Mouse (Mus musculus) midbrain, embryonic 15.5 days (tissue): ENCODE results near the gene Srgn. TPM values are rescaled to one million over a fixed set of nuclear protein-coding genes. Genes with fewer than 3 reads are reported as not detected.

Experiments used
- ATAC-seq: fragments of 200-750 bp; cut with Nextera tagmentation; replicated peaks from 2 replicates; pipeline ENCODE4 v1.8.0; 2017; ENCODE audit warnings: moderate TSS enrichment
- H3K27ac ChIP-seq: fragments of 300-500 bp; sonication (generic); 2 replicates; pipeline ENCODE4 v1.5.1; 2015; ENCODE audit warnings: mild to moderate bottlenecking, inconsistent platforms
- H3K27me3 ChIP-seq: fragments of 300-500 bp; sonication (generic); replicated peaks from 2 replicates; pipeline ENCODE4 v1.6.1; 2015; ENCODE audit warnings: inconsistent platforms
- H3K36me3 ChIP-seq: fragments of 300-500 bp; sonication (generic); replicated peaks from 2 replicates; pipeline ENCODE4 v1.6.1; 2015; ENCODE audit warnings: inconsistent platforms
- H3K4me1 ChIP-seq: fragments of 300-500 bp; sonication (generic); 2 replicates; pipeline ENCODE4 v1.6.1; 2015; ENCODE audit warnings: inconsistent platforms
- H3K4me2 ChIP-seq: fragments of 300-500 bp; sonication (generic); 2 replicates; pipeline ENCODE4 v1.6.1; 2015; ENCODE audit warnings: inconsistent platforms, mild to moderate bottlenecking, moderate library complexity
- H3K4me3 ChIP-seq: fragments of 300-500 bp; sonication (generic); 2 replicates; pipeline ENCODE4 v1.5.1; 2015; ENCODE audit warnings: mild to moderate bottlenecking, inconsistent platforms
- H3K9ac ChIP-seq: fragments of 300-500 bp; sonication (generic); 2 replicates; pipeline ENCODE4 v1.6.1; 2015; ENCODE audit warnings: mild to moderate bottlenecking, inconsistent platforms
- H3K9me3 ChIP-seq: fragments of 300-500 bp; sonication (generic); 2 replicates; pipeline ENCODE4 v1.6.1; 2016; ENCODE audit warnings: inconsistent platforms
- WGBS: fragments of 180-500 bp; shearing (Covaris S2); methylation state at CpG from one replicate; pipeline ENCODE4 v1.1.7; 2015; ENCODE audit warnings: mixed read lengths; 5-methylcytosine and 5-hydroxymethylcytosine counted together
- polyA plus RNA-seq: library from polyadenylated mRNA; unstranded; fragments of >200 nt; fragmentation: Nextera tagmentation; extraction: Ambion mirVana; gene quantifications from 2 replicates; pipeline ENCODE4 v1.2.1, GENCODE M21; 2015

Srgn gene
- polyA plus RNA-seq, 1 experiment from 2014 or later = 10.5 TPM

DNA sequence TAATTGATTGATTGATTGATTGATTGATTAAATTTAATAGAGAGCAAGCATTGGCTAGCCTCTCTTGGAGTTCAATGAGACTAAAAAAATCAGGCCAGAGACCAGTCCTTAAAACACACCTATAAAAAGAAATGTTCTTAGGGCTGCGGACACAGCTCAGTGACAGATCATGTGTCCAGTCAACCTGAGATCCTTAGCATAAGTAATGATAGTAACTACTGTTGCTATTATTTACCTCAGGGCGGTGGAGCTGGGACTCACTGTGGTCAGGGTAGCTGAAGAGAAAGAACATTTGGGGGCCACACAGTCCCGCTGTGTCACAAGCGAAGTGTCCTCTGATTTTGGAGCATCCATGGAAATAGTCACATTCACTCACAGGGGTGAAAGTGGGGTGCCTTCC lies 14.4 kb downstream of the Srgn start:
- H3K9ac ChIP-seq = no peak overlapping the region
- no peaks in the 10 kb centered on the region for H3K4me1 ChIP-seq
- H3K9me3 ChIP-seq = no peaks in the 10 kb centered on the region
- WGBS = 90% methylated on average over 4 of the region's 4 CpGs
- no peak overlapping the region for H3K4me3 ChIP-seq
- ATAC-seq = no peak
- no peak overlapping the region for H3K27ac ChIP-seq
- 0 out of 2 replicates have a peak, but pooled peaks cover 2% of the 10 kb centered on the region for H3K27me3 ChIP-seq
- no peak overlapping the region for H3K4me2 ChIP-seq
- no peaks in the 10 kb centered on the region for H3K36me3 ChIP-seq

DNA sequence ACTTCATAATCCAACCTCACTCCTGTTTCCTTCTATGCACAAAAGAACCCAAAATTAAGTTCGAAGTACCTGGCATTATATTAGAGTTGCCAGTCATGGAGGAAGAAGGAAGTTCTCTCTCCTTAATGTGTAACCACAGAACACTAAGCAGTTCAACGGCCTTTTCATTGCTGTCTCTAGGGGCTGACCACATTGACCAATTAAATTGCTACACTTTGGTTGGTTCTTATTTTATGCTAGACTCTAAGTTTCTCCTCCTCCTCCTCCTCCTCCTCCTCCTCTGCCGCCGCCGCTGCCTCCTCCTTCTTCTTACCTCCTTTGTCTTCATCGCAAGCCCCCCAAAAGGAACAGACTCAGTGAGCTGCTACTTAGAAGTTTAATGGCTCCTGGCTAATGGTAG lies 15.7 kb downstream of the Srgn start:
- 86% methylated on average over 6 of the region's 6 CpGs for WGBS
- ATAC-seq = no peak
- no peak overlapping the region for H3K4me3 ChIP-seq

DNA sequence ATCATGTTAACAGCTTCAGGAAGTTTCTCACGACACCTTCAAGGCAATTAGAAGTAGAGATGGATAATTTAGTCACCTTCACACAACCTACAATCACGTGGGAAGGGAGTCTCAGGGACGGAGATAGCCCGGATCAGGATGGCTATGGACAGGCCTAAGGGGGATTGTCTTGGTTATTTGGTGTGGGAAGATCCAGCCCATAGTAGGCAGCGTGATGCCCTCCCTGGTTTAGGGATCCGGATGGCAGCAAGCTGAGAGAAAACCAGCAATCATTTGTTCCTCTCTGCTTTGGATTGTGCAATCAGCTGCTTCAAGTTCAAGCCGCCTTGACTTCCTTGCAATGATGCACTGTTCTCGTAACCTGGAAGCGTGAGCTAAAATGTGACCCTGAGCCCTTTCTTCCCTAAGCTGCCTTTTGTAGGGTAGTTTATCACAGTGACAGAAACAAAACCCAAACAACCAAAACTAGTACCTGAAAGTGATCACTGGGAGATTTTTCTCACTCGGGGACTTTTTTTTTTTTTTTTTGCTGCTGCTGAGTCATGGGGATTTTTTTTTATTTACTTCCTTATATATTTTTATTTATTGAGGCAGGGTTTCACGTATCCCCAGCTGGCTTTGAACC lies 18.1 kb downstream of the Srgn start:
- no peak overlapping the region for H3K9ac ChIP-seq
- no peak for ATAC-seq
- H3K4me1 ChIP-seq = no peaks in the 10 kb centered on the region
- H3K9me3 ChIP-seq = no peaks in the 10 kb centered on the region
- 69% methylated on average over 11 of the region's 11 CpGs for WGBS
- H3K27me3 ChIP-seq = 0 out of 2 replicates have a peak, but pooled peaks cover 8% of the 10 kb centered on the region
- no peak overlapping the region for H3K27ac ChIP-seq
- no peaks in the 10 kb centered on the region for H3K36me3 ChIP-seq
- no peak overlapping the region for H3K4me2 ChIP-seq
- no peak overlapping the region for H3K4me3 ChIP-seq

More for the DNA sequence above, 15.7 kb downstream of the Srgn start:
- Histone ChIP-seq H3K4me1 (no peaks in the 10 kb centered on the region), H3K4me2 (no peak overlapping the region), H3K9ac (no peak overlapping the region), H3K36me3 (no peaks in the 10 kb centered on the region), H3K9me3 (no peaks in the 10 kb centered on the region), H3K27me3 (0 out of 2 replicates have a peak, but pooled peaks cover 8% of the 10 kb centered on the region), H3K27ac (no peak overlapping the region)

DNA sequence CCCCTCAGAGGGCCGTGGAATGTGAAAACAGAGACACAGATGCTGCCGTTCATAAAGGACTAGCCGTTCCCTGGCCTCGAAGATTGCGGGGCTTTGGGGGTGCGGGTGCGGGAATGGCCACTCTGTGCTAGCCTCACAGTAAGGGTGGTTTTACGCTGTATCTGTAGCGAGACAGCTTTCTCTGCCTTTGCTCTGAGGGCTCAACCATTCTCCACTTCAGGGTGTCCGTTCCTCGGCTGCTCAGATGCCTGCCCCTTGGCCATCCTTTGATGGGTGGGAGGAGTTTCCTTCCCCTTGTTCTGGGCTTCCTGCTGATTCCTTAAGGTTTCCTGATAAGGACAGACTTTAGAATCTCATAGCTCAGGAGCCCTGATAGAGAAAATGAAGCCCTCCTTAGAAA lies 18.8 kb downstream of the Srgn start:
- no peaks in the 10 kb centered on the region for H3K9me3 ChIP-seq
- 0 out of 2 replicates have a peak, but pooled peaks cover 8% of the 10 kb centered on the region for H3K27me3 ChIP-seq
- H3K9ac ChIP-seq = no peak overlapping the region
- WGBS = 8% methylated on average over 11 of the region's 11 CpGs
- ATAC-seq = no peak
- peak overlapping the region; percentile 48 for H3K4me2 ChIP-seq
- H3K4me3 ChIP-seq = peak overlapping the region; percentile 24
- no peak overlapping the region for H3K27ac ChIP-seq
- H3K36me3 ChIP-seq = no peaks in the 10 kb centered on the region
- H3K4me1 ChIP-seq = no peaks in the 10 kb centered on the region

DNA sequence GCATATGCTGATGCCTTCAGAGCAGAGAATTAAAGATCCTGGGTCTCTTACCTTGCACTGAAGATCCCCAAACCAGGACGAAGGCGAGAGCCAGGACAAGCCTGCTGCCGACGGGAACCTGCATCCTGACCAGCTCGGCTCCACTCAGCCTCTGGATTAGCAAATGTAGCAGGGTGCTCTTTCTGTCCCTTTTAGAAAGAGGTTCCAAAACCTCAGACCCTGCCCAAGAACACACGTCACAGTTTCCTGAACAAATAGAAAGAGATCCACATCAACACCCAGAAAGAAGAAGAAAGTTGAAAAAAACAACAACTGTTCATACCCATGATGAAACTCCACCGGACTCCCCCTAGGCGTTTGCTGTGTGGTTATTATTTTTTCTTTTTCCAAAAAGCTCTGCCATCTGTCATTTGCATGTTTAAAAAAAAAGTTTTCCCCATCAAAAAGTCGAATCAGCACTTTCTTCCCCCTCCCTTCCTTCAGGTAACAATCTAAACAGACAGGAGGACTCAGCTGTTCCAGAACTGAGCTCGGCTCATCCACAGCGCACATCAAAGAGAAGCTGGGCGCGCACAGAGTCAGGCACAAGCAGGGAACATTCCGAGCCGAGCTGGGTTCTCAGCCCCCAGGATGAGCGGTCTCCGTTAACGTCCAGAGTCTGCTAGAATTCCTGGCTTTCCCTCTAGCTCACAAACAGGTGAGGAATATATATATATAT lies 19.5 kb downstream of the Srgn start:
- H3K9ac ChIP-seq = no peak overlapping the region
- no peak overlapping the region for H3K27ac ChIP-seq
- no peaks in the 10 kb centered on the region for H3K4me1 ChIP-seq
- H3K9me3 ChIP-seq = no peaks in the 10 kb centered on the region
- peak overlapping the region; percentile 24 for H3K4me3 ChIP-seq
- H3K4me2 ChIP-seq = peak overlapping the region; percentile 48
- ATAC-seq = no peak
- H3K27me3 ChIP-seq = 0 out of 2 replicates have a peak, but pooled peaks cover 8% of the 10 kb centered on the region
- H3K36me3 ChIP-seq = no peaks in the 10 kb centered on the region
- WGBS = 15% methylated on average over 18 of the region's 18 CpGs

DNA sequence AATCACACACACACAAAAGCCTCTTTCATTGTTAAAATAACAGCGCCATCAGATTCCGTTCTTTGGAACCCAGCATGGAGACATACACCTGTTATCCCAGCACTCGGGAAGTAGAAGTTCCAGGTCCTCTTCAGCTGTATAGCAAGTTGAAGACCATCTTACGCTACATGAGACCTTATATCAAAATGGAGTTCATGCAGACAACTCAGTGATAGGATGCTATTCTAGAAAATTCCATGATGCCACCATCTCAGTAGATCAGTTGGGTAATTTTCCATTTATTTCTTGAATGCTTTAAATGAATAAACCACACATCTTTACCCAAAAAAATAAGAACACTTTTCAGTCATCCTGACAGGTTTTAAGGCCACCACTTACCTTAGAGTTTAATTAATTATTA lies 20.2 kb downstream of the Srgn start:
- no peak for ATAC-seq
- no peak overlapping the region for H3K27ac ChIP-seq
- no peak overlapping the region for H3K4me3 ChIP-seq
- no peak overlapping the region for H3K9ac ChIP-seq
- H3K4me2 ChIP-seq = no peak overlapping the region
- H3K4me1 ChIP-seq = no peaks in the 10 kb centered on the region
- H3K27me3 ChIP-seq = 0 out of 2 replicates have a peak, but pooled peaks cover 8% of the 10 kb centered on the region
- H3K9me3 ChIP-seq = no peaks in the 10 kb centered on the region
- no peaks in the 10 kb centered on the region for H3K36me3 ChIP-seq
- 91% methylated on average over 4 of the region's 4 CpGs for WGBS

DNA sequence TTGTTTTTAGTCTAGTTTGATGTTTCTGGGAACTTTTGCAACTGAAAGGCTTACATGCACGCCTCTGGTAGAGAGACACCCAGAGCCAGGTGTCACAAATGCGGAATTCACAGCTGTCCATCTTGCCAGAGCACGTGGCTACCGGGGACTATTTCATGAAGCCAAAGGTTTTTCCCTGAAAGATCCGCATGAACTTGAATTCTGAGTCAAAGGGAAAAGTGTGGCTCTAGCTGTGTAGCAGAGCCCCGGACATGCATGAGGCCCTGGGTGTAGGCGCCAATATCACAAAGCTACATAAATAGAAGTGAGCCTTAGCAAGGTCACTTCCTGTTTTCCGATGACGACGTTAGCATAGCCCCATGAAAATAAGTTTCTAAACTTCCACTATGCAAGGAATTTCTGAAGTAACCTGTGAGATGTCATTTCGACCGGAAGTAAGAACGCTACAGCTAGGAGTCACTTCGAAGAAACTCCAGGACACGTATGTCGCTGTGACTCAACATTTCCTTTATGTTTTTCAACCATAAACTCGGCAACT lies 21.2 kb downstream of the Srgn start:
- 84% methylated on average over 17 of the region's 17 CpGs for WGBS
- H3K9ac ChIP-seq = no peak overlapping the region

DNA sequence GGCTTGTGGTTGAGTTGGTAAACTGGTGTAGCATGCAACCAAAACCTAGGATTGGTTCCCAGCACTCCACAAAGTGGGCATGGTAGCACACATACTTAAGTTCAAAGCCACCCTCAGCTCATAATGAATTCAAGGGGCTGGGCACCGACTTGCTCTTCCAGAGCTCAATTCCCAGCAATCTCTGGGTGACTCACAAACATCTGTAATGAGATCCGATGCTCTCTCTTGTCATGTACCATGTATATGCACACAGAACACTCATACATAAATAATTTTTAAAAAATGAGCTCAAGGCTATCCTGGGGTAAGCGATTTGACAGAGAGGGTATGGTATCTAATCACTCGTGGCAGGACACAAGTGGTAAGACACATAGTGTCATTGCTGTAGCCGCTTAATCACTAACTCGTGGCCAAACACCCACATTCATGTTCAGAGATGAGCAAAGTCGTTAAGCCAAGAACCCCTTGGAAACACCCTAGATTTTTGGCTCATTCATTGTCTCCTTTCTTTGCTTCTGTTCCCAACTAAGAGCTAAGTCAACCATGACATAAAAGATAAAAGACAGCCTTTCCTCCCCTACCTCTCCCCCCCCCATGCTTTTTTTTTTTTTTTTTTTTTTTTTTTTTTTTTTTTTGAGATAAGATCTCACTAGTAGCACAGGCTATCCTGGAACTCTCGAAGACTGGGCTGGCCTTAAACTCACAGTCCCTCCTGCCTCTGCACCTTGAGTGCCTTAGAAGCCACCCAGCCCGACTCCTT lies 21.8 kb downstream of the Srgn start:
- H3K9me3 ChIP-seq = no peaks in the 10 kb centered on the region
- H3K4me1 ChIP-seq = no peaks in the 10 kb centered on the region
- no peak overlapping the region for H3K9ac ChIP-seq
- H3K36me3 ChIP-seq = no peaks in the 10 kb centered on the region
- 76% methylated on average over 9 of the region's 9 CpGs for WGBS
- H3K4me2 ChIP-seq = no peak overlapping the region
- 0 out of 2 replicates have a peak, but pooled peaks cover 8% of the 10 kb centered on the region for H3K27me3 ChIP-seq
- no peak overlapping the region for H3K27ac ChIP-seq
- H3K4me3 ChIP-seq = no peak overlapping the region
- ATAC-seq = no peak

More for the DNA sequence above, 21.2 kb downstream of the Srgn start:
- 0 out of 2 replicates have a peak, but pooled peaks cover 8% of the 10 kb centered on the region for H3K27me3 ChIP-seq
- no peak overlapping the region for H3K4me3 ChIP-seq
- H3K36me3 ChIP-seq = no peaks in the 10 kb centered on the region
- ATAC-seq = no peak
- no peak overlapping the region for H3K4me2 ChIP-seq
- H3K27ac ChIP-seq = no peak overlapping the region
- no peaks in the 10 kb centered on the region for H3K9me3 ChIP-seq
- H3K4me1 ChIP-seq = no peaks in the 10 kb centered on the region

DNA sequence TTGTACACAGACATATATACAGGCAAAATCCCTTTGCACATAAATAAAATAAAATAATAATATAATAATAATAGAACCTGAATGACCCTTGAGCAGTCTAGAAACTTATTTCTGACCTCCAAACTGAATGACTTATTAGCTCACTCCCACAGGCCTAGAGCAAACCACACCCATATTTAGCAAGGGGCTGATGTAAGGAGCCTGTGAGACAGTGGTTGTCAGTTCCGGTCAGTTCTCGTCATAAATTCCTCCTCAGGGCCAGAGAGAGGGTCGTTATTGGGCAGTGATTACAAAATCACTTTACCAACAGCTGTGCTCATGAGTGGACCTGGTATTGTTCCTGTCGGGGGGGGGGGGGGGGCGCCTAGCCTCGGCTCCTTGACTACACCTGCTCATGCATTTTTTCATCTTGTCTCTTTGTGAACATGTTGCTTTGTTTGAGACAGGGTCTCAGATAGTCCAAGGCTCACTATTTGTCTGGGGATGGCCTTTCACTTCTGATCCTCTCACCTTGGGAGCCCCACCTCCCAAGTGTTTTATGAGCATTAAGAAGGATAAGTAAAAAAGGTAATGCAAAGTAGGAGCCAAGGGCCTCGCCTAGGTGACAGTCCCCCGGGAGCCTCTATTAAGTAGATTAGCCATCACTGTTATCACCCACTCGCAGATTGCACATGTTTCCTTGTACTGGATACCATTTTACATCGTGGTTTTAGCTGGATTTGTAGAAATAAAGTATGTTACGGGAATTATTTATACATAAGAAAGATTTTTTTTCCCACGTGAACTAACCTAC lies 23.2 kb downstream of the Srgn start:
- WGBS = 72% methylated on average over 12 of the region's 12 CpGs

DNA sequence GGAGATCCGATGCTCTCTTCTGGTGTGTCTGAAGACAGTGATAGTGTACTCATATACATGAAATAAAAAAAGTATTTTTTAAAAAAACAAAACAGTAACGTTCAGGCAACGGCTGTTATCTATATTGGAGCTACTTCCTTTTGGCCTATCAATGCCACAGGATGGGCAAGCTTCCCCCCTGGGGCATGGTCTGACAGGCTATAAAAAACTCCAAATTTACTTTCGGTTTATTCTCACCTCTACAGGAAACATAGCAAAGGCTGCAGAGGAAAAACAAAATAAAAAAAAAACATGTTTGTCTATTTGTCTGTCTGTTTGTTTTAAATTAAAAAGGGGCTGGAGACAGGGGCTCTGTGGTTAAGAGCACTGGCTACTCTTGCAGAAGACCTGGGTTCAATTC lies 23.9 kb downstream of the Srgn start:
- Histone ChIP-seq H3K4me1 (0 out of 2 replicates have a peak, but pooled peaks cover 2% of the 10 kb centered on the region), H3K4me3 (no peak overlapping the region), H3K9me3 (no peaks in the 10 kb centered on the region), H3K27me3 (0 out of 2 replicates have a peak, but pooled peaks cover 8% of the 10 kb centered on the region), H3K9ac (no peak overlapping the region), H3K36me3 (no peaks in the 10 kb centered on the region), H3K4me2 (no peak overlapping the region), H3K27ac (no peak overlapping the region)
- ATAC-seq = no peak
- WGBS = 86% methylated on average over 4 of the region's 4 CpGs

More for the DNA sequence above, 23.2 kb downstream of the Srgn start:
- Histone ChIP-seq H3K4me3 (no peak overlapping the region), H3K9ac (no peak overlapping the region), H3K27ac (no peak overlapping the region), H3K9me3 (no peaks in the 10 kb centered on the region), H3K4me2 (no peak overlapping the region), H3K36me3 (no peaks in the 10 kb centered on the region), H3K27me3 (0 out of 2 replicates have a peak, but pooled peaks cover 8% of the 10 kb centered on the region), H3K4me1 (0 out of 2 replicates have a peak, but pooled peaks cover 2% of the 10 kb centered on the region)
- ATAC-seq = no peak

DNA sequence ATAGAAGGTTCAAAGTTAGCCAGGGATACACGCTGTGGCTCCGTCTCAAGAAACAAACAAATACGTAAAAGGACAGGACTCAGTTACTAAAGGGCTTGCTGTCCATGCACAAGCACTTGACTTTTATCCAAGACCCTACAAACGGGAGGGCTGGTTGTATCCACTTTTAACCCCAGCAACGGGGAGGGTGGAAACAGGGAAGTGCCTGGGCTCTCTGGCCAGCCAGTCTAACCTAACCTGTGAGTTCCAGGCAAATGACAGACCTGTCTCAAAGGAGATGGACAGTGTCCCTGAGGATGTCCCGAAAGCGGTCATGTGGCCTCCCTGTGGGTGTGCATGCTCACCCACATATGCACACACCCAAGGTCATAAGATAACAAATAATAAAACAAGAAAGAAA lies 25.3 kb downstream of the Srgn start:
- Histone ChIP-seq H3K9me3 (no peaks in the 10 kb centered on the region), H3K4me2 (no peak overlapping the region), H3K36me3 (no peaks in the 10 kb centered on the region), H3K27ac (no peak overlapping the region), H3K27me3 (no peaks in the 10 kb centered on the region), H3K4me1 (0 out of 2 replicates have a peak, but pooled peaks cover 2% of the 10 kb centered on the region), H3K9ac (no peak overlapping the region), H3K4me3 (no peak overlapping the region)
- ATAC-seq = no peak
- 78% methylated on average over 7 of the region's 7 CpGs for WGBS
